Mouse (Mus musculus) limb, embryonic 12.5 days (tissue): Measurements from ENCODE around the gene B3gnt2. TPM values are rescaled to one million over a fixed set of nuclear protein-coding genes. Genes with fewer than 3 reads are reported as not detected.

Experiments
- ATAC-seq: fragments of 200-750 bp; cut with Nextera tagmentation; 2 replicates; pipeline ENCODE4 v1.8.0; 2017; ENCODE audit warnings: low read depth, moderate TSS enrichment; ENCODE audit not compliant: insufficient number of reproducible peaks, insufficient read depth, low FRiP score, low TSS enrichment
- H3K27ac ChIP-seq: fragments of 300-500 bp; sonication (generic); 2 replicates; pipeline ENCODE4 v1.5.1; 2016; ENCODE audit warnings: mild to moderate bottlenecking, moderate library complexity
- H3K27me3 ChIP-seq: fragments of 300-500 bp; sonication (generic); 2 replicates; pipeline ENCODE4 v1.6.1; 2016; ENCODE audit warnings: mild to moderate bottlenecking, moderate library complexity
- H3K36me3 ChIP-seq: fragments of 300-500 bp; sonication (generic); 2 replicates; pipeline ENCODE4 v1.6.1; 2016; ENCODE audit warnings: mild to moderate bottlenecking, moderate library complexity
- H3K4me1 ChIP-seq: fragments of 300-500 bp; sonication (generic); replicated peaks from 2 replicates; pipeline ENCODE4 v1.6.1; 2016
- H3K4me2 ChIP-seq: fragments of 300-500 bp; sonication (generic); 2 replicates; pipeline ENCODE4 v1.6.1; 2016; ENCODE audit warnings: mild to moderate bottlenecking, moderate library complexity
- H3K4me3 ChIP-seq: fragments of 300-500 bp; sonication (generic); replicated peaks from 2 replicates; pipeline ENCODE4 v1.5.1; 2016; ENCODE audit warnings: mild to moderate bottlenecking
- H3K9ac ChIP-seq: fragments of 300-500 bp; sonication (generic); replicated peaks from 2 replicates; pipeline ENCODE4 v1.6.1; 2016; ENCODE audit warnings: mild to moderate bottlenecking, moderate library complexity
- H3K9me3 ChIP-seq: fragments of 300-500 bp; sonication (generic); 2 replicates; pipeline ENCODE4 v1.6.1; 2016; ENCODE audit warnings: mild to moderate bottlenecking, moderate library complexity
- WGBS: fragments of 180-500 bp; shearing (Covaris S2); methylation state at CpG from one replicate; pipeline ENCODE4 v1.1.7; 2016; 5-methylcytosine and 5-hydroxymethylcytosine counted together
- polyA plus RNA-seq: library from polyadenylated mRNA; unstranded; fragments of >200 nt; fragmentation: Nextera tagmentation; extraction: Ambion mirVana; gene quantifications from 2 replicates; pipeline ENCODE4 v1.2.1, GENCODE M21; 2016

The B3gnt2 gene
- polyA plus RNA-seq, 1 experiment from 2014 or later, result 4.1 TPM

DNA sequence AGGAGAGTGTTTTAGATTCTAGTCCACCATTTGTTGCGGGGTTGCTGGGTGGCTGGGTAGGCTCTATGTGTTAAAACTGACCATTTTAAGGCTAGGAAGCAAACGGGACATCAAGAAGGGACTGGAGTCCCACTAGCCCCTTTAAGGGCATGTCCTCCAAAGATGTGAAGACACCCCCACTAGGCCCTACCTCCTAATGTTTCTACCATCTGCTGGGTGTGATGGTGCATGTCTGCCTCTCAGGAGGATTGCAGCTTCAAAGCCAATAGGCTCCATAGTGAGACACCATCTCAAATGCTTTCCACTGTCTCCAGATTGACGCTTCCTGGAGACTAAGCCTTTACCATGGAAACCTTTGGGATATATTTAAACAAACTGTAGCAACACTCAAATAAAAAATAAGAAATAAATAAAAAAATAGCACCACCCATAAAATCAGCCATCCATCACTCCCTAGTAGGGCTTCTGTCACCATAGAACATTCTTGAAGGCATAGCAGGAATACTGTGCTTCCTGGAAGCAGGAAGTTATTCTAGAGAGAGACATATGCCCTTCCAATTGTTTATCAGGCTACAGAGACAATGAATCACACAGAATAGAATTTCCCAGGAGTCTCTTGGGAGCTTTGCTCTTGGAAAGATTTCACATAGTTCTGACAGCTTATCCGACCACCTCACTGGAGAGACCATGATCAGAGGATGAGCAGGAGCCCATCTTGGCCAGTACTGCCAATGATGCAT lies 97.0 kb downstream of the B3gnt2 start:
- H3K27me3 ChIP-seq, result no peaks in the 10 kb centered on the region
- no peak overlapping the region for H3K27ac ChIP-seq
- no peak overlapping the region for H3K4me2 ChIP-seq
- no peaks in the 10 kb centered on the region for H3K9me3 ChIP-seq
- no peak overlapping the region for H3K9ac ChIP-seq
- no peak for ATAC-seq
- no peaks in the 10 kb centered on the region for H3K4me1 ChIP-seq
- no peak overlapping the region for H3K4me3 ChIP-seq
- no peaks in the 10 kb centered on the region for H3K36me3 ChIP-seq
- 68% methylated on average over 4 of the region's 4 CpGs for WGBS

DNA sequence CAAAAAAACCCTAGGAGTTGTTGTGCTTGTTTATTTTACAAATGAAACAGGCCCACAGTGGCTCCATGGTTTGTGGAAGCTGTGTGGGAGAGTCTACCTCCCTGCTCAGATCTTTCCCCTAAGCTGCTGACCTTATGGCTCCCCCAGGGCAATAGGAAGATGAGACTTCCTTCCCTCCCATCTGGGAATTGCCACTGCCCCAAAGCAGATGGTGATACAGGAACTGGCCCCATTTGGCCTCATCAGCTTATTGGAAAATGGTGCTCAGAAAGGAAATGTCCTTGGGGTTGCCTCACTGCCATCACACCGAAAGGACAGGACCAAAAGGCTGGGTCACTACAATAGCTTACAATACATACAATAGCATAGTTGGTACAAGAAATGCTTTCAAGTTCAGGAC lies 97.7 kb downstream of the B3gnt2 start:
- ATAC-seq, result no peak
- Histone ChIP-seq H3K4me2 (no peak overlapping the region), H3K27me3 (no peaks in the 10 kb centered on the region), H3K27ac (no peak overlapping the region), H3K4me1 (no peaks in the 10 kb centered on the region), H3K9ac (no peak overlapping the region), H3K9me3 (no peaks in the 10 kb centered on the region), H3K4me3 (no peak overlapping the region), H3K36me3 (no peaks in the 10 kb centered on the region)
- WGBS, result 59% methylated on average over 1 of the region's 1 CpGs

- H3K36me3 ChIP-seq, result no peaks in the 10 kb centered on the region
- no peak overlapping the region for H3K4me2 ChIP-seq
- H3K27me3 ChIP-seq, result no peaks in the 10 kb centered on the region
- H3K9ac ChIP-seq, result no peak overlapping the region
- H3K4me1 ChIP-seq, result no peaks in the 10 kb centered on the region
- 87% methylated on average over 18 of the region's 18 CpGs for WGBS
- no peak overlapping the region for H3K27ac ChIP-seq
- no peaks in the 10 kb centered on the region for H3K9me3 ChIP-seq
- no peak for ATAC-seq
- H3K4me3 ChIP-seq, result no peak overlapping the region
These were observed 98.4 kb downstream of the B3gnt2 start for GRCm38 (mm10) chr11:22762236-22762927.

GRCm38 (mm10) chr11:22759783-22760182 lies 101.0 kb downstream of the B3gnt2 start:
- H3K27ac ChIP-seq, result no peak overlapping the region
- no peaks in the 10 kb centered on the region for H3K27me3 ChIP-seq
- no peaks in the 10 kb centered on the region for H3K9me3 ChIP-seq
- no peaks in the 10 kb centered on the region for H3K36me3 ChIP-seq
- H3K4me2 ChIP-seq, result no peak overlapping the region
- no peak for ATAC-seq
- H3K4me1 ChIP-seq, result no peaks in the 10 kb centered on the region
- H3K4me3 ChIP-seq, result no peak overlapping the region
- no peak overlapping the region for H3K9ac ChIP-seq
- WGBS, result 78% methylated on average over 4 of the region's 4 CpGs

DNA sequence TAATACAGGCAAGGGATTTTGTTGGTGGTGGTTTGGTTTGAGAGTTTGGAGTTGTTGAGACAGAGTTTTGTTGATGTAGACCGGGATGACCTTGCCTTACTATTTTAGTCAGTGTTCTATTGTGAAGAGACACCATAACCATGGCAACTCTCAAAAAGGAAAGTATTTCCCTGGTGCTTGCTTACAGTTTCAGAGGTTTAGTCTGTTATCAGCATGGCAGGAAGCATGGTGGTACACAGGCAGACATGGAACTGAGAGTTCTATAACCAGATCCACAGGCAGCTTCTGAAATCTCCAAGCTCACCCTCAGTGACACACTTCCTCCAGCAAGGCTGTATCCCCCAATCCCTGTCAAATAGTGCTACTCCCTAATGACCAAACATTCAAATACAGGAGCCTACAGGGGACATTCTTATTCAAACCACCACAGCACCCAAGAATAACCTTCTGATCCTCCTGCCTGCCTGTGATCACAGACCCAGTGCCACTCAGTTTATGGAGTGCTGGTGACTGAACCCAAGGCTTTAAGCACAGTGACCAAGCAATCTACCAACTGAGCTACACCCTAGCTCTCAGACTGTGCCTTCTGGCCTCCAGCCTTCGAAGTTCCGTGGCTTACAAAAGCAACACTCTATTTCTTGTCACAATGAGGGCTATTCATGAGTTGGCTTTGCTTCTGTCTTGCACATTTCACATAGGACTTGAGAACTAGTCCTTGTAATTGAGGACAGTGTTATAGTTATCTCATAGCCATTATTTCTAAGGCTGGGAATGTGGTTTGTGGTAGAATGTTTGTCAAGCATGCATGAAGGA lies 104.4 kb downstream of the B3gnt2 start:
- H3K9ac ChIP-seq, result no peak overlapping the region
- H3K27ac ChIP-seq, result no peak overlapping the region
- no peaks in the 10 kb centered on the region for H3K9me3 ChIP-seq
- H3K4me3 ChIP-seq, result no peak overlapping the region
- ATAC-seq, result no peak
- H3K36me3 ChIP-seq, result no peaks in the 10 kb centered on the region
- WGBS, result 83% methylated on average over 3 of the region's 3 CpGs
- no peak overlapping the region for H3K4me2 ChIP-seq
- H3K27me3 ChIP-seq, result no peaks in the 10 kb centered on the region
- H3K4me1 ChIP-seq, result no peaks in the 10 kb centered on the region

DNA sequence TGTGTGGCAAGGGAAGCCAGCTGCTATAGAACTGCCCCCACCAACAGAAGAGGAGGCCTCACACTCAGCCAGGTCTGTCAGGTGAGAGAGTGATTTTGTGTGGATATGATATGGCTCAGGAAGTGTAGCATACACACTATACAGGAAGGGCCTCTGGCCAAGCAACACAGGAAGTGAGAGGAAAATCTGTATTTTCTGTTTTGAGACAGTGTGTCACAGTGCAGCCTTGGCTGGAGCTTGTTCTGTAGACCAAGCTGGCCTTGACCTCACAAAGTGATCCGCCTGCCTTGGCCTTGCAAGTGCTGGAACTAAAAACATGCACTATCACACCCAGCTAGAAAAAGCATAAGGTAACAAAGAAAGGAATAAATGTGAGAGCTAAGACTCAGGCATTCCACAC lies 105.6 kb downstream of the B3gnt2 start:
- H3K4me1 ChIP-seq, result no peaks in the 10 kb centered on the region
- 79% methylated on average over 1 of the region's 1 CpGs for WGBS
- H3K9me3 ChIP-seq, result no peaks in the 10 kb centered on the region
- no peak overlapping the region for H3K9ac ChIP-seq
- H3K27me3 ChIP-seq, result no peaks in the 10 kb centered on the region
- H3K4me2 ChIP-seq, result no peak overlapping the region
- no peak overlapping the region for H3K27ac ChIP-seq
- no peak overlapping the region for H3K4me3 ChIP-seq
- no peak for ATAC-seq
- H3K36me3 ChIP-seq, result no peaks in the 10 kb centered on the region

- Histone ChIP-seq H3K4me1 (no peaks in the 10 kb centered on the region), H3K27me3 (no peaks in the 10 kb centered on the region), H3K27ac (no peak overlapping the region), H3K9me3 (no peaks in the 10 kb centered on the region), H3K9ac (no peak overlapping the region), H3K36me3 (no peaks in the 10 kb centered on the region), H3K4me2 (no peak overlapping the region), H3K4me3 (no peak overlapping the region)
- WGBS, result 42% methylated on average over 5 of the region's 5 CpGs
- no peak for ATAC-seq
These were observed 108.2 kb downstream of the B3gnt2 start for GRCm38 (mm10) chr11:22752596-22752995.

DNA sequence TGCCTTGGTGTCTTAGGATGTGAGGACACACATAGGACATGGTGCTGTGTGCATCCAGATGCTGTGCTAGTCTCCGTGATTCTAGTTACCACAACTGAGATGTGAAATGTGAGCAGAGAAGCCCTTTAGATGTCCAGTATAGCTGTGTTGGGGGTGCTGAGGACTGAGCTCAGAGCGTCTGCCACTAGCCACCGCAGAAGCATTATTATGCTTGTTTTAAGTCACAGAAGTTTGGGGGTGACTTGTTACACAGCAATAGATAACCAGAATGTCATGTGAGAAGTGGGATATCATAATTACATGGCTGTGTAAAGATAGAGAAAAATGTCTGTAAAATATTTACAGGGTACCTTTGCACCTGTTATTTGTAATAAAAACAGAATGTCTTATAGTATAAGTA lies 109.2 kb downstream of the B3gnt2 start:
- no peak for ATAC-seq
- Histone ChIP-seq H3K4me2 (no peak overlapping the region), H3K36me3 (no peaks in the 10 kb centered on the region), H3K27me3 (no peaks in the 10 kb centered on the region), H3K4me3 (no peak overlapping the region), H3K9me3 (0 out of 2 replicates have a peak, but pooled peaks cover 3% of the 10 kb centered on the region), H3K27ac (no peak overlapping the region), H3K4me1 (no peaks in the 10 kb centered on the region), H3K9ac (no peak overlapping the region)
- 91% methylated on average over 3 of the region's 3 CpGs for WGBS

DNA sequence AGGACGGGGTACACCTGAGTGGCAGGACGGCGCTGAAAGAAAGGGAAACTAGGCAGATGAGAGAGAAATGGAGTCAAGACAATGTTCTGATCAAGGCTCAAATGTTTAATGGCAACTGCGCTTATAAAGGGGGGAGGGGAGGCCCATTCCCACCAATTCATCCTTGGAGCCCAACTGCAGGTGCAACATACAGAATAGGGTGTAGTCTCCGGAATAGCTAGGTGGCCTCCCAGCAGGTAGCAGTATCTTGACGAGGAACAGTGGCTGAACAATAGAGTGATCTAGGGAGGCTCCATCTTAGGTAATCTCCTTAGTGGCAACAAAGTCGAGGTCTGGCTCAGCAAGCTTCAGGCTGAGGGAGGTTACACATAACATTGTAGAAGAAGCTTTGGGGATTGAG lies 113.4 kb downstream of the B3gnt2 start:
- WGBS, result 82% methylated on average over 7 of the region's 7 CpGs
- no peak overlapping the region for H3K27ac ChIP-seq
- H3K27me3 ChIP-seq, result no peaks in the 10 kb centered on the region
- no peaks in the 10 kb centered on the region for H3K36me3 ChIP-seq
- no peak for ATAC-seq
- H3K9me3 ChIP-seq, result peaks cover 19% of the 10 kb centered on the region
- no peak overlapping the region for H3K9ac ChIP-seq
- H3K4me3 ChIP-seq, result no peak overlapping the region
- no peaks in the 10 kb centered on the region for H3K4me1 ChIP-seq
- H3K4me2 ChIP-seq, result no peak overlapping the region

GRCm38 (mm10) chr11:22745356-22745755 lies 115.4 kb downstream of the B3gnt2 start:
- Histone ChIP-seq H3K9me3 (peaks cover 19% of the 10 kb centered on the region), H3K4me3 (no peak overlapping the region), H3K9ac (no peak overlapping the region), H3K36me3 (no peaks in the 10 kb centered on the region), H3K4me2 (no peak overlapping the region), H3K4me1 (no peaks in the 10 kb centered on the region), H3K27me3 (no peaks in the 10 kb centered on the region), H3K27ac (no peak overlapping the region)
- no peak for ATAC-seq

DNA sequence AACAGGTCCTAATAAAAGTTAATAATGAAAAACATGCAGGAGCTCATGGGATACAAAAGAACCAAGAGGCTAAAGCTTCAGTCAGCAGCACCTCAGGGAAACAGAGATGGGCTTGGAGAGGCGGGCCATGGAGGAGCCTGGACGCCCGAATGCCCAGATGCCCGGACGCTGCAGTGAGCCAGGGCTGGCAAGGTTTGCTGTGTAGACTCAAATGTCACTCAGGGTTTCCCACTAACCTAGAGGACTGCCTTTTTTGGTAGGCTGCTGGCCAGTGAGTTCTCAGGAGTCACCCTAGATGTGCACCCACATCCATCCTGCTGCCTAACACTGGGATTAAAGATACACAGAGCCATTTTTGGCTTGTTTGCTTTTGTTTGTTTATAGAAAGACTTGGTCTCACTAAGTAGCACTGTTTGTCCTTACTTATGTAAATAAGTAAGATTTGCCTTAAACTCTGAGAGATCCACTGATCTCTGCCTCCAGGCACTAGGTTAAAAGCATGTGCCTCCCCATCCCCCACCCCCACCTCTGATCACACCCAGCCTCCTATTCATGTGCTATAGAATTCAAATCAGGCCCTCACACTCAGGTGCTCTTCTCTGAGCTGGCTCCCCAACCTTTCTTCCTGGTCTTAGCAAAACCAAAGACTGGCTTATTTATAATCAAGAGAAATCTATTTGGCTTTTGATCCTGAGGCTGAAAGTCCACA lies 117.0 kb downstream of the B3gnt2 start:
- Histone ChIP-seq H3K27ac (no peak overlapping the region), H3K4me2 (no peak overlapping the region), H3K9me3 (peaks cover 19% of the 10 kb centered on the region), H3K4me1 (no peaks in the 10 kb centered on the region), H3K27me3 (no peaks in the 10 kb centered on the region), H3K4me3 (no peak overlapping the region), H3K36me3 (no peaks in the 10 kb centered on the region), H3K9ac (no peak overlapping the region)
- no peak for ATAC-seq
- WGBS, result 83% methylated on average over 5 of the region's 5 CpGs
